Mouse (Mus musculus) liver, adult 2 months (tissue): ENCODE measurements at regions not wholly inside any gene's neighbourhood (a gene's known extent, or its start where the extent isn't known, plus 50 kb on each side); places are given as distances from the start of the nearest gene placed in this dataset.

Experiments
- CTCF ChIP-seq: fragments of 200-500 bp; IDR thresholded peaks from 2 replicates; pipeline ENCODE4 v1.5.1; 2011; ENCODE audit warnings: low read depth, low read length, control low read depth
- POLR2A ChIP-seq: fragments of 200-500 bp; IDR thresholded peaks from 2 replicates; pipeline ENCODE4 v1.6.1; 2011; ENCODE audit warnings: low read length, control low read depth; ENCODE audit not compliant: insufficient read depth; ENCODE audit errors: extremely low read depth

- TF ChIP-seq CTCF: no peak
- TF ChIP-seq POLR2A: no peak
Measured at GRCm38 (mm10) chr19:26185012-26185411, 419.8 kb upstream of the Smarca2 start.
